Mouse (Mus musculus) hindbrain, postnatal 0 days (tissue): ENCODE measurements around the gene Tiam1. TPM values are rescaled to one million over a fixed set of nuclear protein-coding genes. Genes with fewer than 3 reads are reported as not detected.

Experiments
- ATAC-seq: fragments of 200-750 bp; cut with Nextera tagmentation; 2 replicates; pipeline ENCODE4 v1.8.0; 2017; ENCODE audit warnings: mild to moderate bottlenecking, moderate TSS enrichment, moderate library complexity
- DNase-seq: peaks from one replicate; pipeline ENCODE4 v3.0.0-alpha.2; 2015; ENCODE audit warnings: low spot score
- H3K27ac ChIP-seq: fragments of 300-500 bp; sonication (generic); 2 replicates; pipeline ENCODE4 v1.5.1; 2014; ENCODE audit warnings: mild to moderate bottlenecking
- H3K27me3 ChIP-seq: fragments of 300-500 bp; sonication (generic); 2 replicates; pipeline ENCODE4 v1.6.1; 2014; ENCODE audit warnings: low read length, mixed read lengths; ENCODE audit not compliant: insufficient read depth
- H3K36me3 ChIP-seq: fragments of 300-500 bp; sonication (generic); 2 replicates; pipeline ENCODE4 v1.6.1; 2014; ENCODE audit warnings: low read length, mixed read lengths; ENCODE audit not compliant: insufficient read depth
- H3K4me1 ChIP-seq: fragments of 300-500 bp; sonication (generic); 2 replicates; pipeline ENCODE4 v1.6.1; 2014; ENCODE audit warnings: antibody characterized with exemption, low read length, mixed read lengths; ENCODE audit not compliant: insufficient read depth
- H3K4me2 ChIP-seq: fragments of 300-500 bp; sonication (generic); 2 replicates; pipeline ENCODE4 v1.6.1; 2014; ENCODE audit warnings: low read depth, mild to moderate bottlenecking, low read length, moderate library complexity, mixed read lengths
- H3K4me3 ChIP-seq: fragments of 300-500 bp; sonication (generic); 2 replicates; pipeline ENCODE4 v1.5.1; 2014; ENCODE audit warnings: low read length
- H3K9ac ChIP-seq: fragments of 300-500 bp; sonication (generic); replicated peaks from 2 replicates; pipeline ENCODE4 v1.6.1; 2014; ENCODE audit warnings: mild to moderate bottlenecking, low read length, moderate library complexity, mixed read lengths
- H3K9me3 ChIP-seq: fragments of 300-500 bp; sonication (generic); 2 replicates; pipeline ENCODE4 v1.6.1; 2016; ENCODE audit warnings: low read length, mixed read lengths
- CTCF ChIP-seq: IDR thresholded peaks from 2 replicates; pipeline ENCODE4 v1.5.1; 2016; ENCODE audit warnings: antibody characterized with exemption, control low read depth, low read depth
- WGBS: fragments of 180-500 bp; shearing (Covaris S2); extraction: QIAGEN DNeasy Blood & Tissue Kit; methylation state at CpG from one replicate; pipeline ENCODE4 v1.1.7; 2014; 5-methylcytosine and 5-hydroxymethylcytosine counted together
- polyA plus RNA-seq: library from polyadenylated mRNA; unstranded; fragments of >200 nt; fragmentation: Nextera tagmentation; extraction: Ambion mirVana; gene quantifications from 2 replicates; pipeline ENCODE4 v1.2.1, GENCODE M21; 2015
- total RNA-seq: library from RNA; depleted of rRNA; stranded (reverse); fragments of >200 nt; gene quantifications from 2 replicates; pipeline ENCODE4 v1.2.3, GENCODE M21; 2014

Gene Tiam1
- total and polyA plus RNA-seq, 2 experiments from 2014 or later, result 15.1 to 26.2 TPM

GRCm38 (mm10) chr16:89774553-89774913, 369.0 kb downstream of the Tiam1 start:
- Histone ChIP-seq H3K36me3 (no peaks in the 10 kb centered on the region), H3K4me2 (peak overlapping the region; percentile 80), H3K9me3 (peaks cover 7% of the 10 kb centered on the region; the same call in 1 of the 2 replicates), H3K27me3 (no peaks in the 10 kb centered on the region), H3K27ac (no peak overlapping the region), H3K4me1 (no peaks in the 10 kb centered on the region), H3K4me3 (peak overlapping the region; percentile 33), H3K9ac (peak overlapping the region; percentile 34)
- no peak for TF ChIP-seq CTCF
- DNase-seq (no peak), ATAC-seq (no peak; the same call in 1 of the 2 replicates)
- 23% methylated on average over 10 of the region's 10 CpGs for WGBS

- peaks cover 9% of the 10 kb centered on the region; the same call in 1 of the 2 replicates for H3K9me3 ChIP-seq
- WGBS, result 11% methylated on average over 30 of the region's 30 CpGs
- peak; percentile 84 for ATAC-seq
- H3K9ac ChIP-seq, result peak overlapping the region; percentile 34
- no peaks in the 10 kb centered on the region for H3K27me3 ChIP-seq
- H3K4me2 ChIP-seq, result peak overlapping the region; percentile 80
- peak; percentile 92 for TF ChIP-seq CTCF
- 0 out of 2 replicates have a peak overlapping the region, but pooled peaks have one; percentile 3 for H3K27ac ChIP-seq
- H3K36me3 ChIP-seq, result no peaks in the 10 kb centered on the region
- peak; percentile 95 for DNase-seq
- peak overlapping the region; percentile 33 for H3K4me3 ChIP-seq
- no peaks in the 10 kb centered on the region for H3K4me1 ChIP-seq
Observed at GRCm38 (mm10) chr16:89773657-89774552, 369.7 kb downstream of the Tiam1 start.

GRCm38 (mm10) chr16:89765919-89766318, 377.6 kb downstream of the Tiam1 start:
- ATAC-seq (no peak), DNase-seq (no peak)
- H3K4me3 ChIP-seq, result no peak overlapping the region
- no peaks in the 10 kb centered on the region for H3K4me1 ChIP-seq
- TF ChIP-seq CTCF, result no peak
- no peak overlapping the region for H3K9ac ChIP-seq
- peaks cover 9% of the 10 kb centered on the region; the same call in 1 of the 2 replicates for H3K9me3 ChIP-seq
- no peaks in the 10 kb centered on the region for H3K27me3 ChIP-seq
- 86% methylated on average over 11 of the region's 11 CpGs for WGBS
- H3K4me2 ChIP-seq, result no peak overlapping the region
- no peaks in the 10 kb centered on the region for H3K36me3 ChIP-seq
- H3K27ac ChIP-seq, result no peak overlapping the region

- DNase-seq (peak; percentile 79), ATAC-seq (no peak)
- Histone ChIP-seq H3K4me1 (no peaks in the 10 kb centered on the region), H3K27me3 (no peaks in the 10 kb centered on the region), H3K4me2 (no peak overlapping the region), H3K27ac (no peak overlapping the region), H3K9ac (no peak overlapping the region), H3K36me3 (no peaks in the 10 kb centered on the region), H3K4me3 (no peak overlapping the region), H3K9me3 (peaks cover 9% of the 10 kb centered on the region; the same call in 1 of the 2 replicates)
- peak; percentile 82 for TF ChIP-seq CTCF
- 7% methylated on average over 8 of the region's 8 CpGs for WGBS
Observed at GRCm38 (mm10) chr16:89765470-89765869, 378.1 kb downstream of the Tiam1 start.

GRCm38 (mm10) chr16:89763812-89764211, 379.8 kb downstream of the Tiam1 start:
- no peak for ATAC-seq

GRCm38 (mm10) chr16:89762523-89762922, 381.0 kb downstream of the Tiam1 start:
- H3K9ac ChIP-seq, result no peak overlapping the region
- no peak overlapping the region for H3K4me3 ChIP-seq
- DNase-seq (no peak), ATAC-seq (no peak)
- H3K36me3 ChIP-seq, result no peaks in the 10 kb centered on the region
- 85% methylated on average over 10 of the region's 10 CpGs for WGBS
- no peaks in the 10 kb centered on the region for H3K4me1 ChIP-seq
- no peak overlapping the region for H3K27ac ChIP-seq
- H3K9me3 ChIP-seq, result no peaks in the 10 kb centered on the region
- H3K4me2 ChIP-seq, result no peak overlapping the region
- no peaks in the 10 kb centered on the region for H3K27me3 ChIP-seq
- TF ChIP-seq CTCF, result no peak

More at GRCm38 (mm10) chr16:89763812-89764211, 379.8 kb downstream of the Tiam1 start:
- Histone ChIP-seq H3K27me3 (no peaks in the 10 kb centered on the region), H3K9ac (no peak overlapping the region), H3K4me2 (no peak overlapping the region), H3K4me3 (no peak overlapping the region), H3K4me1 (no peaks in the 10 kb centered on the region), H3K27ac (no peak overlapping the region), H3K9me3 (no peaks in the 10 kb centered on the region), H3K36me3 (no peaks in the 10 kb centered on the region)
- TF ChIP-seq CTCF, result no peak
- no peak for DNase-seq
- 77% methylated on average over 2 of the region's 2 CpGs for WGBS

GRCm38 (mm10) chr16:89762096-89762495, 381.5 kb downstream of the Tiam1 start:
- Histone ChIP-seq H3K9ac (no peak overlapping the region), H3K27ac (no peak overlapping the region), H3K4me2 (no peak overlapping the region), H3K9me3 (no peaks in the 10 kb centered on the region), H3K4me1 (no peaks in the 10 kb centered on the region), H3K36me3 (no peaks in the 10 kb centered on the region), H3K4me3 (no peak overlapping the region), H3K27me3 (no peaks in the 10 kb centered on the region)
- DNase-seq, result peak; percentile 35
- no peak for TF ChIP-seq CTCF
- no peak for ATAC-seq
- 43% methylated on average over 8 of the region's 8 CpGs for WGBS
